Mouse (Mus musculus) cerebellum, adult 2 months (tissue): Measurements from ENCODE around the gene Cks2. TPM values are rescaled to one million over a fixed set of nuclear protein-coding genes. Genes with fewer than 3 reads are reported as not detected.

Experiments used
- DNase-seq, 2 experiments: peaks; one replicate each; pipeline ENCODE4 v3.0.0; 2021
- H3K27ac ChIP-seq: fragments of 200-500 bp; 2 replicates; pipeline ENCODE4 v1.5.1; 2012; ENCODE audit warnings: low read length, control low read depth, inconsistent platforms; ENCODE audit not compliant: insufficient read depth
- H3K27me3 ChIP-seq: fragments of 200-500 bp; 2 replicates; pipeline ENCODE4 v1.6.1; 2012; ENCODE audit warnings: inconsistent platforms, mild to moderate bottlenecking, low read length, moderate library complexity; ENCODE audit not compliant: control insufficient read depth, insufficient read depth
- H3K4me1 ChIP-seq: fragments of 200-500 bp; 2 replicates; pipeline ENCODE4 v1.6.1; 2011; ENCODE audit warnings: low read length; ENCODE audit not compliant: control insufficient read depth, insufficient read depth
- H3K4me3 ChIP-seq: fragments of 200-500 bp; replicated peaks from 2 replicates; pipeline ENCODE3; 2011; ENCODE audit warnings: mild to moderate bottlenecking, low read depth, low read length, control low read depth; ENCODE audit not compliant: insufficient read depth
- CTCF ChIP-seq: fragments of 200-500 bp; IDR thresholded peaks from 2 replicates; pipeline ENCODE4 v1.5.1; 2011; ENCODE audit warnings: low read depth, mild to moderate bottlenecking, control low read depth, low read length, moderate library complexity, borderline replicate concordance; ENCODE audit not compliant: insufficient read depth
- POLR2A ChIP-seq: fragments of 200-500 bp; IDR thresholded peaks from 2 replicates; pipeline ENCODE4 v1.6.1; 2011; ENCODE audit warnings: low read length, control low read depth, borderline replicate concordance; ENCODE audit not compliant: insufficient read depth
- WGBS: fragments of 180-500 bp; shearing (Covaris S2); methylation state at CpG from one replicate; pipeline ENCODE4 v1.1.7; 2018; 5-methylcytosine and 5-hydroxymethylcytosine counted together
- polyA plus RNA-seq: library from polyadenylated mRNA; depleted of rRNA; stranded (reverse); fragments of >200 nt; gene quantifications from 2 replicates; pipeline ENCODE4 v1.2.3, GENCODE M21; 2012; rRNA removed

The Cks2 gene
- 4.2 and 5.5 TPM in 2 replicates for polyA plus RNA-seq

DNA sequence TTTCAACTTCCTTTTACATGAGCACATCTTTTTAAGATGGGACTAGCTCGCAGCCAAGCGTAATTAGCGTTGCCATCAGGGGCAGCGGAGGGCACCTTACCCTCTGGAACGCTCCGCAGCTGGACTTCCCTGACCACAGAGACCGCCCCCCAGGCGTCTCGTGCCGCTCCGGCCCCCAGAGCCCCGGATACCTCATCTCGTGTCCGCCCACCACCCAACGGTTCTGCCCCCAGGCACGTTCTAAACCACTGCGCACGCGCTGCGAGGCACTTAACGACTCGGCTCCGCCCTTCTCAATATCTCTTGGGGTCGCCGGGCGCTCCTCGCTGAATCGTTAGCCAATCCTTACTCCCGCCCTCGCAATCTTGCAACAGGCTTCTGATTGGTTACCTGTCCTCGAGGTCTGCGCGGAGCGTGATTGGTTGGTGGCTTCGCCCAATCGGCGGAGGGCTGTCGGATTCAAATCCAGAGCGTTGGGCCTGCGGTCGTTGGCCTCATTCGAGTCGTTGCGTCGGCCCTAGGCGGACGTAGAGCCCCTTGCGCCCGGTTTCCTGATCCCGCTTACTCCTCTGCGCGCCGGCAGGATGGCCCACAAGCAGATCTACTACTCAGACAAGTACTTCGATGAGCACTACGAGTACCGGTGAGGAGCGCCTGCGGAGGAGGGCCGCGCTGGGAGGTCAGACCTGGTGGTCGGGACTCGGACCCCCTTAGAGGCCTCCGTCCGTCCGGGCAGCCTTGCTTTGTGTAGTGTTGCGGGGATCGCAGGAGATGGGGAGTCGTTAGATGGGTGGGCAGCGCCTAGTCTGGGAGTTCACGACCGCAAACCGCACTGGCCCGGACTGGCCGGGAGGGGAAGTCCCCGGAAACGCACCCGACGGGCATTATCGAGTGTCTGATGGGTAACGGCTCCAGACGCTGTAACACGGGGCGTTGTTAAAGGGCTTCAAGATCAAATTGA is at the start of gene Cks2:
Gene Cks2 (plus strand): TSS at position 404 of the 961 bp plus-strand sequence.
- no peaks in the 10 kb centered on the region for H3K27me3 ChIP-seq
- no peaks in the 10 kb centered on the region for H3K4me1 ChIP-seq
- no peak within 1 kb of the TSS for H3K27ac ChIP-seq
- whole genome bisulfite sequencing, result under 1% methylated on average over 83 of the region's 83 CpGs
- DNase-seq, result peak; percentile 96 to 98
- TF ChIP-seq POLR2A (peak; percentile 80), CTCF (no peak)
- H3K4me3 ChIP-seq, result peak within 1 kb of the TSS; percentile 69

DNA sequence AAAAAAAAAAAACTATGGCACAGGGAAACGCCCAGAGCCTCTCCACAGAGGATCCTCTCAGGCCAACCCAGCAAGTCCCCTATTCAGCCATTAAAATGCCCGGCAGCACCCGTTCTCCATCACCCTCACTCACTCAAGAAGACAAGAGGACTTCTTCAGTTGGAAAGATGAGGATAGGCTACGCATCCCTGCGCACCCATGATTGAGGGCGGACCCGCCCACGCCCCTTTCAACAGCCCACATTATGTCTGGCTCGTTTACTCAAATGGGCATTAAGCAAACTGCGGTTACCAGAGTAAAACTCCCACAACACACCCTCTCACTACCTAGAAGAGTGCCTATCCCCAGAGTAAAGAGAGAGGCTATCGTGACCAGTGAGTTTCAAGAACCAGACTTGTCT is 49.6 kb upstream of the Cks2 start:
- Histone ChIP-seq H3K27ac (no peak overlapping the region), H3K4me1 (peaks cover 4% of the 10 kb centered on the region), H3K4me3 (no peak overlapping the region), H3K27me3 (no peaks in the 10 kb centered on the region; the same call in 1 of the 2 replicates)
- no peak for DNase-seq
- 30% methylated on average over 11 of the region's 11 CpGs for WGBS
- TF ChIP-seq CTCF, result no peak
- no peak for TF ChIP-seq POLR2A

DNA sequence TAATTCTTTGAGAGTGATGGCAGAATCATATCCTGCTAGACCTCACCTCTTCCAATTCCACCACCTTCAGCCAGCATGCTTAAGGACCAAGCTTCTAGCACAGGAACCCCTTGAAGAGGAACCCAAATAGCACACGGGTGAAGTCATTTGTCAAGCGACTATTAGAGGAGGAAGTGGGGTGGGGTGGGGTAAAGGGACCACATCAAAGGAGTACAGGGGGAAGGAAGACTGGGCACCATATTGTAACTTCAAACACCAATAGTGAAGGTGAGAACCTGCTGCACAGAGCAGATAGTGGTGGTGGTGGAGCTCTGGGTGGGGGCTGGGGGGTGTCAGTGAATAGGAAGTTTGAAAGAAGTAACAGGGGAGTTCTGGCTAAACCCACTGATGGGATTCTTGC is 47.0 kb upstream of the Cks2 start:
- peaks cover 7% of the 10 kb centered on the region for H3K4me1 ChIP-seq
- no peaks in the 10 kb centered on the region; the same call in 1 of the 2 replicates for H3K27me3 ChIP-seq
- no peak overlapping the region for H3K4me3 ChIP-seq
- WGBS, result 82% methylated on average over 2 of the region's 2 CpGs
- no peak for DNase-seq
- no peak overlapping the region for H3K27ac ChIP-seq
- TF ChIP-seq CTCF (no peak), POLR2A (no peak)

GRCm38 (mm10) chr13:51600169-51600568 is 44.9 kb upstream of the Cks2 start:
- Histone ChIP-seq H3K27ac (no peak overlapping the region), H3K4me3 (no peak overlapping the region), H3K27me3 (no peaks in the 10 kb centered on the region), H3K4me1 (peaks cover 4% of the 10 kb centered on the region; the same call in 1 of the 2 replicates)
- TF ChIP-seq CTCF (no peak), POLR2A (no peak)
- DNase-seq, result no peak
- WGBS, result 93% methylated on average over 8 of the region's 8 CpGs

GRCm38 (mm10) chr13:51602764-51603163 is 42.3 kb upstream of the Cks2 start:
- no peak for TF ChIP-seq CTCF
- TF ChIP-seq POLR2A, result no peak
- Histone ChIP-seq H3K27ac (no peak overlapping the region), H3K4me3 (no peak overlapping the region), H3K4me1 (peaks cover 4% of the 10 kb centered on the region; the same call in 1 of the 2 replicates), H3K27me3 (no peaks in the 10 kb centered on the region)
- WGBS, result 32% methylated on average over 8 of the region's 8 CpGs
- no peak for DNase-seq

DNA sequence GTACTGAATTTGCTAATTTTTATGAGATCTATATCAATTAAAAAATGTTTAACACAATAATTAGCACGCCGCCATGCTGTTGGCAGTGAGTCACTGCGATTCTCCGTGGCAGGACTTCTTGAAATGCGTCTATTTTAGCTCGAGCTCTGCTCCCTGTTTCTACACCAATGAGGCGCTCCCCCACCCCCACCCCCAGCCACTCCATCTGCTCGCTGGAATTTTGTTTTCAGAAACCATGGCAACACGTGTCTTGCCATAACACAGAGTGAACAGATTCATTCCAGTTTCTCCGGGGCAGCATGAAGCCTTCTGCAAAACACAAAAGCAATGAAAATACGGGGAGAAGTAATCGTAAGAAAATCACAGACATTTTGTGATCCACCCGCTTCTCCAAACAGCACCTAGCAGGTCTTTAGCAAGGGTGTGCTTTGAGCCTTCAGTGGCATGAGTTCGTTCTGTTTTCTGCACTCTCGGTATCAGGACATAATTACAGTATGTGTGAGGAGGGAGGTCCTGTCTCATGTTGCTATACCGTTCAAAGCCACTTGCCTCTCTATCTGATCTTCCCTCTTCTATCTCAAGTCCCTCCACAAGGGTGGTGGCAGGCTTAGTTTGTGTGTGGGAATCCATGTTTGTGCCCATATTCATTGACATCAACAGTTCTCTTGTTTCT is 41.7 kb upstream of the Cks2 start:
- WGBS, result 4% methylated on average over 16 of the region's 16 CpGs
- TF ChIP-seq CTCF (no peak), POLR2A (no peak)
- peak; percentile 21 to 58 for DNase-seq
- H3K27me3 ChIP-seq, result no peaks in the 10 kb centered on the region
- H3K4me1 ChIP-seq, result peaks cover 4% of the 10 kb centered on the region; the same call in 1 of the 2 replicates
- H3K4me3 ChIP-seq, result peak overlapping the region; percentile 40
- H3K27ac ChIP-seq, result no peak overlapping the region

DNA sequence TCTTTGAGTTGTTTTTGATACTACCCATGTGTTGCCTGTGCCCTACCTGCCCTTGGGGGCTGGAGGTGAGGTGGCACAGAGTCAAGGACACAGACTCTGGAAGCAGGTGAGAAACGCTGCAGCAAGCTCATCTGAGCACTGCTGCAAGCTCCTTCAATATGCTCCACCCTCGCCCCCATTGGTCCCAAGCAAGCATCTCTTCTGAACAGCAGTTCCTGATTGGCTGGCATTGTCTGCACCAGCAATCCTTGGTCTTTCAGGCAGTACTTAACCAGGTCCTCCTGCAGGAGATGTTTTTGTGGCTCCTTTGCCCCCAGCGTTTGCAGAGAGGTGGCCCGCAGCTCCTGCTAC is 41.2 kb upstream of the Cks2 start:
- no peak overlapping the region for H3K27ac ChIP-seq
- WGBS, result 57% methylated on average over 4 of the region's 4 CpGs
- no peaks in the 10 kb centered on the region for H3K27me3 ChIP-seq

More for the DNA sequence above, 41.2 kb upstream of the Cks2 start:
- H3K4me1 ChIP-seq, result peaks cover 4% of the 10 kb centered on the region; the same call in 1 of the 2 replicates
- DNase-seq, result peak; percentile 15 to 18
- TF ChIP-seq CTCF (no peak), POLR2A (no peak)
- H3K4me3 ChIP-seq, result no peak overlapping the region
